Mouse (Mus musculus) ES-Bruce4 (cell line): ENCODE results near the gene Tmem201. TPM values are rescaled to one million over a fixed set of nuclear protein-coding genes. Genes with fewer than 3 reads are reported as not detected.

ENCODE experiments used
- H3K27ac ChIP-seq: 2 replicates; pipeline ENCODE4 v1.5.1; 2012; ENCODE audit warnings: low read length, inconsistent platforms; ENCODE audit not compliant: insufficient read depth
- H3K27me3 ChIP-seq: 2 replicates; pipeline ENCODE4 v1.6.1; 2012; ENCODE audit warnings: mild to moderate bottlenecking, low read length, inconsistent platforms; ENCODE audit not compliant: control insufficient read depth, poor library complexity, insufficient read depth, severe bottlenecking
- H3K36me3 ChIP-seq: 2 replicates; pipeline ENCODE4 v1.6.1; 2012; ENCODE audit warnings: inconsistent platforms, mild to moderate bottlenecking, low read length, moderate library complexity; ENCODE audit not compliant: control insufficient read depth, poor library complexity, insufficient read depth, severe bottlenecking
- H3K4me1 ChIP-seq: one replicate; pipeline ENCODE4 v1.8.1; 2011; ENCODE audit warnings: low read length; ENCODE audit not compliant: control insufficient read depth, insufficient read depth
- H3K4me3 ChIP-seq: 2 replicates; pipeline ENCODE4 v1.5.1; 2011; ENCODE audit warnings: low read depth, mild to moderate bottlenecking, low read length
- H3K9ac ChIP-seq: 2 replicates; pipeline ENCODE4 v1.6.1; 2012; ENCODE audit warnings: low read depth, mild to moderate bottlenecking, inconsistent platforms; ENCODE audit not compliant: poor library complexity, severe bottlenecking
- H3K9me3 ChIP-seq: replicated peaks from 2 replicates; pipeline ENCODE4 v1.6.1; 2012; ENCODE audit warnings: mild to moderate bottlenecking, low read length, inconsistent platforms; ENCODE audit not compliant: control insufficient read depth, poor library complexity, insufficient read depth, severe bottlenecking
- CTCF ChIP-seq: IDR thresholded peaks from one replicate; pipeline ENCODE4 v1.8.1; 2011; ENCODE audit warnings: low read depth, low read length
- EP300 ChIP-seq: IDR thresholded peaks from 2 replicates; pipeline ENCODE4 v1.6.1; 2011; ENCODE audit warnings: low read depth, low read length; ENCODE audit not compliant: insufficient read depth
- POLR2A ChIP-seq: IDR thresholded peaks from one replicate; pipeline ENCODE4 v1.8.1; 2011; ENCODE audit warnings: low read length; ENCODE audit not compliant: insufficient read depth
- polyA plus RNA-seq: library from polyadenylated mRNA; stranded (reverse); fragments of >200 nt; gene quantifications from 2 replicates; pipeline ENCODE4 v1.2.4, GENCODE M21; 2011; ENCODE audit warnings: low read depth; ENCODE audit not compliant: missing spikeins, insufficient read depth, insufficient read length

Tmem201 gene
- polyA plus RNA-seq, 1 experiment = 29.9 TPM

DNA sequence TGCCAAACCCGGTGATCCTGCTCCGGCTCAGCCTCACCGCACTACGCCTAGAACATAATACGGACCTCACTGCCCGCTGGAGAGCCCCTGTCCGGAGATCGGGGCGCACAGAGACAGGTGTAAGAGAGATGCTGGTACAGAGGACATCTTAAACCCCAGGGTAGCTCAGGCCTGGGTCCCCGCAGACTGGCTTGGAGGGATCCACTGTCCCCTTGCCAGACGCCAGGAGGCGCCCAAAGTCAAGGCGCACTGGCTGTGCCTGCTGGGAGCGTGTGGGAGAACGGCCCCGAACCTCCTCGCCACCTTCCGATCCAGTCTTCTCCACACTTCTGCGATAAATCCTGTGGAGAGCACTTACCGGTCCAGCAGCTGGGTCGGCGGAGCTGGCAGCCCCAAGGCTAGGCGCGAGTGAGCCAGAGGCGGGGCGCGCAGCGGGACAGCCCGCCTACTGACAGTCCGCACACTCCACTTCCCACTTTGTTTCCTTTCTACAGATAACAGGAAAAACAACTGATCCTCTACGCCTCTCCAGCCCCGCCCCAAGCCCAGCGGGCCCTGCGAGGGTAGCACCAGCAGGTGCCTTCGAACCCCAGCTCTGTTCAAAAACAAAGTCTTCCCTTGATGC, 39.5 kb downstream of the Tmem201 start:
- peak overlapping the region; percentile 64 for H3K4me3 ChIP-seq
- H3K27ac ChIP-seq = no peak overlapping the region
- H3K27me3 ChIP-seq = no peaks in the 10 kb centered on the region
- peaks cover 8% of the 10 kb centered on the region for H3K4me1 ChIP-seq
- H3K9ac ChIP-seq = peak overlapping the region; percentile 35
- no peaks in the 10 kb centered on the region for H3K9me3 ChIP-seq
- no peaks in the 10 kb centered on the region for H3K36me3 ChIP-seq
- TF ChIP-seq CTCF (peak; percentile 73), POLR2A (no peak)

DNA sequence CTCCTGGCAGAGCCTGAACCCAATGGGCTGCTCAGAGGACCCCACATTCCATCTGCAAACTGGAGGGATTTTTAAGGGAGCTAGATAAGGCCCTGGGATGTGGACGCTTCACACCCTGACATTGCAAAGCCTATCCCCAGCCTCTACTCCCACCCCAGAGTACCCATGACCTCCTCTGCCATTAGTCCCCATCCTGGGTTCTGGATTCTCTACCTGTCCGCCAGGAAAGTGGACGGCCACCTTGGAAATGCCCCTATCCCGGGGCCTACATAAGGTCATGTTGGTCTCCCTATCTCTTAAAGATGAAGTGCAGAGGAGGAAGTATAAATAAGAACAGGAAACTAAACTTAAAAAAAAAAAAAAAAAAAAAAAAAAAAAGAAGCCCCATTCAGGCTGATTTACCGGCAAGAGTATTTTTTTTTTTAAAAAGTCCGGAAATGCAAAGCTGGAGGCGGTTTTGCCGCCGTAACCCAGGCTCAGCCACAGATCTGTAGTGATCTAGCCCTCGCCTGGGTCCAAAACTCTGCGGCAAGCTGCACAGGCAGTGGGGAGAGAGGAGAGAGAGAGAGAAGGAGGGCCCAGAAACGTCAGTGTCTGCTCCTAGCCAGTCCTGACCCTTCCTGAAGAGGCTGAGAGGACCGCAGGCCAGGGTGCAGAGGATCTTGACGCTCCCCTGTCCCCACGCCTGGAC, 40.2 kb downstream of the Tmem201 start:
- H3K9ac ChIP-seq = peak overlapping the region; percentile 35
- no peaks in the 10 kb centered on the region for H3K36me3 ChIP-seq
- H3K4me3 ChIP-seq = peak overlapping the region; percentile 64
- H3K4me1 ChIP-seq = peaks cover 8% of the 10 kb centered on the region
- TF ChIP-seq POLR2A (no peak), CTCF (no peak), EP300 (no peak)
- no peaks in the 10 kb centered on the region for H3K27me3 ChIP-seq
- H3K27ac ChIP-seq = no peak overlapping the region
- H3K9me3 ChIP-seq = no peaks in the 10 kb centered on the region

DNA sequence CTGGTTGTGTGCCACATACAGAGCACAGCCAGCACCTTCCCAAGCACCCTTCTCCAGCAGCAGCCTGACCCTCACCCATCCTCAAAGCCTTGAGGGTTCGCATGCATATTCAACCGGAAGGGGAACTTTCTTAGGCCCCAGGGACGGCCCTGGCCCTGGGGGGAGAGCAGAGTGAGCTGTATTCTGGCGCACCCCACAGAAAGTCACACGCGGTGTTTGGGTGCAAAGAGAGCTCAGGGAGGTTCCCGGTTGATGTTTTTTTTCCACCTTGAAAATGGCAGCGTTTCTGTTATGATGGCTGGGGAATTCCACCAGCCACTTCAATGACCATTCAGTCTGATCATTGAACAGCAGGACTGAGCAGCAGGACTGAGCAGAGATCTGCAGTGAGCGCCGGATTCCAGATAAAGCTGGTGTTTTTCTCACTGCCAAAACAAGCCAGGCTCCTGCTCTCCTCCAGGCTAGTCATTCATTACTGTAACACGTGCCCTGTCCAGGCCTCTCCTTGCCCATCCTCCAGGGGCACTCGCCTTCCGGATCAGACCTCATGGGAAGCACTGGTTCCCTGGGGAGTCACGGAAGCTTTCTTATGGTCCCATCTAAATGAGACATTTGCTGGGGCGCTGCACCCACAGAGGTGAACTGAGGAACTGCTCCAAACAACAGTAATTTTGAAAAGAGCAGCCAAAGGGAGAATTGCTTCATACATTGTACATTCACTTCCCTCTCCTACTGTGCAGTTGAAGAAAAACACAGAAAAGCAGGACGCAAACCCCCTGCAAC, 41.5 kb downstream of the Tmem201 start:
- H3K36me3 ChIP-seq = no peaks in the 10 kb centered on the region
- no peaks in the 10 kb centered on the region for H3K27me3 ChIP-seq
- TF ChIP-seq CTCF (no peak), EP300 (no peak), POLR2A (no peak)
- peak overlapping the region; percentile 18; the same call in 1 of the 2 replicates for H3K9ac ChIP-seq
- no peak overlapping the region for H3K27ac ChIP-seq
- H3K4me3 ChIP-seq = 0 out of 2 replicates have a peak overlapping the region, but pooled peaks have one; percentile 2
- H3K9me3 ChIP-seq = no peaks in the 10 kb centered on the region
- peaks cover 8% of the 10 kb centered on the region for H3K4me1 ChIP-seq

DNA sequence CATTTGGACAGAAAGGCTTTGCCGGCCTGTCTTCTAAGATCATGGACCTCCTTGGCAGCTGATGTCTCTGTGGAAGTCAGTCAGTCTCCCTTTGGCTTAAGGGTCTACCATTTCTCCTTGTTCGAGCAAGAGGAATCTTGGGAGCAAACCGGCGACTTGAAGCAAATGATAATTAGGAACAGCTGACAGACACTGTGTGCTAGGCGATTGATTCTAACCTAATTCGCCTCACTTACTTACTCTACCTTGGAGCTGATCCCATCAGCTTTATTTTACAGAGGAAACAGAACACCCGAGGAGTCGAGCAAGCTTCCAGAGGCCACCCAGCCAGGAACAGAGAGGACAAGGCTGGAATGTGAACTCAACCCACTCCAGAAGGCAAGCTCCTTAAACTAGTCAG, 46.5 kb downstream of the Tmem201 start:
- no peak for TF ChIP-seq EP300
- TF ChIP-seq CTCF = no peak
- no peak for TF ChIP-seq POLR2A
- no peak overlapping the region for H3K4me3 ChIP-seq
- no peaks in the 10 kb centered on the region for H3K36me3 ChIP-seq
- no peak overlapping the region for H3K9ac ChIP-seq
- no peak overlapping the region for H3K27ac ChIP-seq
- no peaks in the 10 kb centered on the region for H3K27me3 ChIP-seq
- H3K9me3 ChIP-seq = no peaks in the 10 kb centered on the region
- peaks cover 6% of the 10 kb centered on the region for H3K4me1 ChIP-seq

DNA sequence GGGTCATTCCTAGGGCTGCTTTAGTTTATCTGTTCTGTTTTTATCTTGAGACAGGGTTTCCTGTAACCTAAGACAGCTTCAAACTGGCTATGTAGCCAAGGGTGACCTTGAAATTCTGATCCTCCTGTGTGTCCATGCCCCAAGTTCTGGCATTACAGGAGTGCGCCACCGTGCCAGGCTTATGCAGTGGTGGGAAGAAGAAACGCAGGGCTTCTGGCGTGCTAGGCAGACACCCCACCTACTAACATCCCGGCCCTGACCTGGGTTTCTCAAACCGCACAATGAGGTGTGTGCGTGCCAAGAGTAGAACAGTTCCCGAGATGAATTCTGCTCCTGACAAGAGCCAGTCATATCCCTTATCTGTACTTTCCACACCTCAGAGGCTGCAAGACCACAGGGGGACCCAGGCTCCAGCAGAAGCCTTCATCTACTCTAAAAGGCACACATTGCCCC, 47.0 kb downstream of the Tmem201 start:
- TF ChIP-seq EP300 (no peak), CTCF (no peak), POLR2A (no peak)
- Histone ChIP-seq H3K27ac (no peak overlapping the region), H3K4me1 (peaks cover 2% of the 10 kb centered on the region)

More for the DNA sequence above, 47.0 kb downstream of the Tmem201 start:
- Histone ChIP-seq H3K4me3 (no peak overlapping the region), H3K27me3 (no peaks in the 10 kb centered on the region), H3K9me3 (no peaks in the 10 kb centered on the region), H3K9ac (no peak overlapping the region), H3K36me3 (no peaks in the 10 kb centered on the region)
